Mouse (Mus musculus): ENCODE data around the gene Rimklb. TPM values are rescaled to one million over a fixed set of nuclear protein-coding genes. Genes with fewer than 3 reads are reported as not detected.

Rimklb gene
- total and polyA plus RNA-seq, 2 experiments from 2014 or later = 120 to 134 TPM

DNA sequence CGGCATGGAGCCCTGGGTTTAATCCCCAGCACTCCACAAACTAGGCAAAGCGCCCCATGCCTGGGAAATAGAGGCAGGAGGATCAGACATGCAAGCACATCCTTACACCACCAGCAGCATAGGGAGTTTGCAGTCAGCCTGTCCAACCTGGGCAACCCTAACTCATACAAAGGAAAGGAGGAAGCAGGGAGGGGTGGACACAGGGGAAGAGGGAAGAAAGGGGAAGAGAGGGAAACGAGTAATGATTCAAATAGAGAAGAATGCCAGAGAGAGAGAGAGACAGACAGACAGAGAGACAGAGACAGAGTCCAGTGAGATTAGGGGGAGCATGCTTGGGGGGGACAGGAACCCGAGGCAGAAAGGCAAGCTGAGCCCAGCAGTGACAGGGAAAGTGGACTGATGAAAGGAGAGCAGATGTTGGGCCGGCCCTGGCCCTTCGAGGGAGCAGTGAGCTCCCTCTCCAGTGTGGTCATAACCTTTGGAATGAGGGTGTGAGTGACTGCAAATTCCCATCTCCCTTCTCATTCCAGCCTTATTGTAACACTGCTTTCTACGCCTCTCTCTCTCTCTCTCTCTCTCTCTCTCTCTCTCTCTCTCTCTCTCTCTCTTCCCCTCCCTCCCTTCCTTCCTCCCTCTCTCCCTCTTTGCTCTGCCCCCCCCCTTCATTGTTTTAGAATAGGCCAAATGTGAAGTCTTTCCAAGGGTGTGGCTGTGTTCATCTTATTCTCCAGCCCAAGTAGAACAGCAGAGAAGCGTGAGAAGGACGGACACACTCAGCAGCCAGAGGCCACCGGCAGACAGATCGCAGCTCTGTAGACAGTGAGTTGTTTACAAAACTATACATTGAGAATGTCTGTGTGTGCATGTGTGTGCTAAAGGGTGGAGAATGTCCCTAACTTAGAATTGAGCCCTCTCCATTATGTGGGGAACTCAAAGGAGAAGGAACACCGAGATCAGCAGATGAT lies 14.6 kb upstream of the Rimklb start:
- no peak overlapping the region for H3K27ac ChIP-seq (ENCODE audit: low read depth, low read length)
- no peaks in the 10 kb centered on the region for H3K36me3 ChIP-seq (ENCODE audit: insufficient read depth, low read length)
- H3K4me2 ChIP-seq (ENCODE audit: low read depth, low read length, poor library complexity, severe bottlenecking) = no peak overlapping the region
- WGBS = 75% methylated on average over 12 of the region's 12 CpGs
- no peak overlapping the region for H3K4me3 ChIP-seq (ENCODE audit: low read depth, low read length)
- no peak overlapping the region for H3K9ac ChIP-seq (replicated peaks; ENCODE audit: low read length, poor library complexity, severe bottlenecking)
- H3K9me3 ChIP-seq (ENCODE audit: low read length) = no peaks in the 10 kb centered on the region
- DNase-seq (ENCODE audit: low spot score) = no peak
- TF ChIP-seq CTCF (IDR thresholded peaks at IDR 0.05) = no peak
- ATAC-seq (ENCODE audit: low FRiP score) = no peak
- no peaks in the 10 kb centered on the region for H3K4me1 ChIP-seq (ENCODE audit: insufficient read depth, low read length)
- no peaks in the 10 kb centered on the region for H3K27me3 ChIP-seq (ENCODE audit: insufficient read depth, low read length)

DNA sequence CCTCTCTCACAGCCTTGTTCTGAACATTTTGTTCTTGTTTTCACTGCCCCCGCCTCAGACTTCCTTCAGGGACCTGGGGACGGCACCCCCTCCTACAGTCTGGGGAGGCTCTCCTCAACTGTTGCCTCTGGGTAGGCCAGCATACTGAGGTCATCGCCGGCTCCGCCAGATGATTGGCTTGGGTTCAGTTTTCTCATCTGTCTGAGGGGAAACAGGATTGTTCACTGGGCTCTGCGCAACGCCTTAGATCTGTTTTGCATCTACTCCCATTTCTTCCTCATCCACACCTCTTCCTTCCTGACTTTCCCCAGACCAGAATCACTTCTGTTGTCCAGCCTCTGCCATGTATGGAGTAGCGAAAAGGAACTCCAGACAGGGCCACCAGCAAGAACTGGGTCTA lies 9.9 kb upstream of the Rimklb start:
- Histone ChIP-seq H3K9me3 (ENCODE audit: low read length) (no peaks in the 10 kb centered on the region), H3K36me3 (ENCODE audit: insufficient read depth, low read length) (no peaks in the 10 kb centered on the region), H3K4me1 (ENCODE audit: insufficient read depth, low read length) (no peaks in the 10 kb centered on the region), H3K27ac (ENCODE audit: low read depth, low read length) (no peak overlapping the region), H3K9ac (replicated peaks; ENCODE audit: low read length, poor library complexity, severe bottlenecking) (no peak overlapping the region), H3K4me2 (ENCODE audit: low read depth, low read length, poor library complexity, severe bottlenecking) (no peak overlapping the region), H3K4me3 (ENCODE audit: low read depth, low read length) (no peak overlapping the region), H3K27me3 (ENCODE audit: insufficient read depth, low read length) (no peaks in the 10 kb centered on the region)
- no peak for TF ChIP-seq CTCF (IDR thresholded peaks at IDR 0.05)
- no peak for ATAC-seq (ENCODE audit: low FRiP score)
- DNase-seq (ENCODE audit: low spot score) = no peak
- 83% methylated on average over 8 of the region's 8 CpGs for WGBS

DNA sequence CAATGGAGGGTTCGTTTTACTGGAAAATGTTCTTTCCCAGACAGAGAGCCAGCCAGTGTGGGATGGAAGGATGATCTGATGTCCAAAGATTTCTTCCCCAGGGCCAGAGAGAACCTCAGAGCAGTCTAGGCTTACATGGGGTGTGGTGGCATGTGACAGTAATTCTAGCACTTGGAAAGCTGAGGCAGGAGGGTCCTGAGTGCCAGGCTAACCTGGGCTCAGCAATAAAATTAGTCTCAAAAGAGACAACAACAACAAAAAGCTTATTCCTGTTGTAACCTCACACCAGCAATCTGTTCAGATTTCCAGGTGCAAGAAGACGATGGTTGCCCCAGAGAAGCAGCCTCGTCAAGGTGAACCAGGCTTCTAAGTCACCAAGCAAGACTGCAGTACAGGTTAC lies 7.0 kb upstream of the Rimklb start, which contains the start of gene Mfap5:
Gene Mfap5, plus strand, starts transcription at position 301 of the 400 bp plus-strand sequence.
- DNase-seq (ENCODE audit: low spot score) (no peak), ATAC-seq (ENCODE audit: low FRiP score) (no peak)
- Histone ChIP-seq H3K27me3 (ENCODE audit: insufficient read depth, low read length) (no peaks in the 10 kb centered on the region), H3K4me1 (ENCODE audit: insufficient read depth, low read length) (no peaks in the 10 kb centered on the region), H3K27ac (ENCODE audit: low read depth, low read length) (no peak within 1 kb of the TSS), H3K36me3 (ENCODE audit: insufficient read depth, low read length) (no peaks in the 10 kb centered on the region), H3K4me2 (ENCODE audit: low read depth, low read length, poor library complexity, severe bottlenecking) (no peak within 1 kb of the TSS), H3K9ac (replicated peaks; ENCODE audit: low read length, poor library complexity, severe bottlenecking) (no peak within 1 kb of the TSS), H3K4me3 (ENCODE audit: low read depth, low read length) (no peak within 1 kb of the TSS), H3K9me3 (ENCODE audit: low read length) (no peaks in the 10 kb centered on the region)
- no peak for TF ChIP-seq CTCF (IDR thresholded peaks at IDR 0.05)
- 92% methylated on average over 3 of the region's 3 CpGs for WGBS

DNA sequence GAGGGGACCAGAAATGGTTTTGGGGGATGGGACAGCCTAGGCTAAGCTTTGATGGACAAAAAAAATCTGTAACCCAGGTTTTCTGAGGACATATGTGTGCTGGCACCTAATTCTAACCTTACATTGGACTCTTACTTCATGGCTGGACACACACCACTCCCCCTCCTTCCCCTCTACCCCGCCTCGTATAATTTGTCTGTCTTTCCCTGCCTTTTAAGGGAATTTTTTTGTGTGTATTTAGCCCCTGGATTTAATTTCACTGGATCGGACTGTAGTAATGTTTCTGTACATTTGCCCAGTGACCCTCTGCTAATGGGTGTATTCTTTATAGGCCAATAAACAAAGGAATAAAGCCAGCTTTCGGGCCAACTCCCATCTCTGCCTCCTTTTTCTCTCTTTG lies 6.5 kb upstream of the Rimklb start:
- H3K27me3 ChIP-seq (ENCODE audit: insufficient read depth, low read length) = no peaks in the 10 kb centered on the region
- no peak overlapping the region for H3K9ac ChIP-seq (replicated peaks; ENCODE audit: low read length, poor library complexity, severe bottlenecking)
- no peak for TF ChIP-seq CTCF (IDR thresholded peaks at IDR 0.05)
- no peaks in the 10 kb centered on the region for H3K4me1 ChIP-seq (ENCODE audit: insufficient read depth, low read length)
- DNase-seq (ENCODE audit: low spot score) (no peak), ATAC-seq (ENCODE audit: low FRiP score) (no peak)
- H3K4me2 ChIP-seq (ENCODE audit: low read depth, low read length, poor library complexity, severe bottlenecking) = no peak overlapping the region
- no peak overlapping the region for H3K4me3 ChIP-seq (ENCODE audit: low read depth, low read length)
- no peaks in the 10 kb centered on the region for H3K36me3 ChIP-seq (ENCODE audit: insufficient read depth, low read length)
- H3K27ac ChIP-seq (ENCODE audit: low read depth, low read length) = no peak overlapping the region
- H3K9me3 ChIP-seq (ENCODE audit: low read length) = no peaks in the 10 kb centered on the region
- WGBS = 82% methylated on average over 4 of the region's 4 CpGs

DNA sequence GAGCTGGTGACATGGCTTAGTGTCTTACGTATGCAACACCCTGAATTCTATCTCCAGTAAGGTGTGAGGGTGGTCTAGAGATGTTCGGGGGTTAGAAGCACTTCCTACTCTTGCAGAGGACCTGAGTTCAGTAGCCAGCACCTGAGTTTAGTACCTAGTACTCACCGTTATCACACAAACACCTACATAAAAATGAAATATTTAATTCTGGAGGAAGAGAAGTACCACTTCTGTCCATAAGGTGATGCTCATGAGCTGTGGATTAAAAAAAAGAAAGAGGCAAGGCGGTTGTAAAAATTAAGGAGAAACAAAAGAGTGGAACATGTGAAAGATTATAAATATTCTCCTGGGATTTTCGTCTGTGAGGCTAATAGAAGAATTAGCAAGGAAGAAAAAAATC lies 2.1 kb downstream of the Rimklb start:
- H3K27me3 ChIP-seq (ENCODE audit: insufficient read depth, low read length) = no peaks in the 10 kb centered on the region
- peak; percentile 87 for TF ChIP-seq CTCF (IDR thresholded peaks at IDR 0.05)
- H3K4me1 ChIP-seq (ENCODE audit: insufficient read depth, low read length) = 0 out of 2 replicates have a peak, but pooled peaks cover 3% of the 10 kb centered on the region
- 30% methylated on average over 5 of the region's 5 CpGs for WGBS
- ATAC-seq (ENCODE audit: low FRiP score) = no peak
- H3K4me2 ChIP-seq (ENCODE audit: low read depth, low read length, poor library complexity, severe bottlenecking) = no peak overlapping the region
- no peak overlapping the region for H3K9ac ChIP-seq (replicated peaks; ENCODE audit: low read length, poor library complexity, severe bottlenecking)
- H3K27ac ChIP-seq (ENCODE audit: low read depth, low read length) = no peak overlapping the region
- peak; percentile 55 for DNase-seq (ENCODE audit: low spot score)
- H3K36me3 ChIP-seq (ENCODE audit: insufficient read depth, low read length) = no peaks in the 10 kb centered on the region
- no peak overlapping the region for H3K4me3 ChIP-seq (ENCODE audit: low read depth, low read length)
- no peaks in the 10 kb centered on the region for H3K9me3 ChIP-seq (ENCODE audit: low read length)
